Mouse (Mus musculus) midbrain, embryonic 13.5 days (tissue): Measurements from ENCODE around the gene Fras1. TPM values are rescaled to one million over a fixed set of nuclear protein-coding genes. Genes with fewer than 3 reads are reported as not detected.

ENCODE experiments used
- ATAC-seq: fragments of 200-750 bp; cut with Nextera tagmentation; 2 replicates; pipeline ENCODE4 v1.8.0; 2017; ENCODE audit warnings: mild to moderate bottlenecking, moderate TSS enrichment, moderate library complexity
- H3K27ac ChIP-seq: fragments of 300-500 bp; sonication (generic); 2 replicates; pipeline ENCODE4 v1.5.1; 2015; ENCODE audit warnings: inconsistent platforms, mild to moderate bottlenecking, moderate library complexity
- H3K27me3 ChIP-seq: fragments of 300-500 bp; sonication (generic); 2 replicates; pipeline ENCODE4 v1.6.1; 2015; ENCODE audit warnings: mild to moderate bottlenecking, inconsistent platforms
- H3K36me3 ChIP-seq: fragments of 300-500 bp; sonication (generic); 2 replicates; pipeline ENCODE4 v1.6.1; 2015; ENCODE audit warnings: mild to moderate bottlenecking, inconsistent platforms
- H3K4me1 ChIP-seq: fragments of 300-500 bp; sonication (generic); replicated peaks from 2 replicates; pipeline ENCODE4 v1.6.1; 2015; ENCODE audit warnings: inconsistent platforms
- H3K4me2 ChIP-seq: fragments of 300-500 bp; sonication (generic); replicated peaks from 2 replicates; pipeline ENCODE4 v1.6.1; 2015; ENCODE audit warnings: moderate library complexity, mild to moderate bottlenecking, inconsistent platforms
- H3K4me3 ChIP-seq: fragments of 300-500 bp; sonication (generic); replicated peaks from 2 replicates; pipeline ENCODE4 v1.5.1; 2015; ENCODE audit warnings: mild to moderate bottlenecking, inconsistent platforms
- H3K9ac ChIP-seq: fragments of 300-500 bp; sonication (generic); replicated peaks from 2 replicates; pipeline ENCODE4 v1.6.1; 2015; ENCODE audit warnings: mild to moderate bottlenecking, inconsistent platforms
- H3K9me3 ChIP-seq: fragments of 300-500 bp; sonication (generic); 2 replicates; pipeline ENCODE4 v1.6.1; 2016; ENCODE audit warnings: mild to moderate bottlenecking, inconsistent platforms
- WGBS: fragments of 180-500 bp; shearing (Covaris S2); methylation state at CpG from one replicate; pipeline ENCODE4 v1.1.7; 2015; 5-methylcytosine and 5-hydroxymethylcytosine counted together
- polyA plus RNA-seq: library from polyadenylated mRNA; unstranded; fragments of >200 nt; fragmentation: Nextera tagmentation; extraction: Ambion mirVana; gene quantifications from 2 replicates; pipeline ENCODE4 v1.2.1, GENCODE M21; 2015

Gene Fras1
- polyA plus RNA-seq, 1 experiment from 2014 or later: 5.4 TPM

DNA sequence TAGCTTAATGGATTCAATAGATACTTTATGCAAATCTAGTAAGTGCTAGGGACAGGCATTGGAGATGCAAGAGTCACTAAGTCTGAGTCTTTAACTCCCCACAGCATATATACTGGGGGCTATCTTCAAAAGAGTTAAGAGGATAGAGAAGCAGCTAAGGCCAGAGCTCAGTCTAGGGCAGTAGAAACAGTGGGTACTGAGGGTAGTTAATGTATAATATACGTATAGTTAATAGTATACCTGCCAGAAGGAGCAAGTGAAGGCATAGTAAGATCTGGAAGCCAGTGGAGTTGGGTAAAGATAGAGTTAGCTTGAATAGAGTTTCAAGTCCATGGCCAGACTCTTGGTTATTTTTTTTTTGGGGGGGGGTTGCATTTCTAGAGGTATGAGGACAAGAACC, 128.6 kb downstream of the Fras1 start:
- no peak overlapping the region for H3K27ac ChIP-seq
- no peaks in the 10 kb centered on the region for H3K27me3 ChIP-seq
- no peaks in the 10 kb centered on the region for H3K4me1 ChIP-seq
- no peak for ATAC-seq
- no peak overlapping the region for H3K9ac ChIP-seq
- no peak overlapping the region for H3K4me3 ChIP-seq
- H3K36me3 ChIP-seq: no peaks in the 10 kb centered on the region
- H3K9me3 ChIP-seq: no peaks in the 10 kb centered on the region
- WGBS: 94% methylated on average over 1 of the region's 1 CpGs
- H3K4me2 ChIP-seq: no peak overlapping the region

DNA sequence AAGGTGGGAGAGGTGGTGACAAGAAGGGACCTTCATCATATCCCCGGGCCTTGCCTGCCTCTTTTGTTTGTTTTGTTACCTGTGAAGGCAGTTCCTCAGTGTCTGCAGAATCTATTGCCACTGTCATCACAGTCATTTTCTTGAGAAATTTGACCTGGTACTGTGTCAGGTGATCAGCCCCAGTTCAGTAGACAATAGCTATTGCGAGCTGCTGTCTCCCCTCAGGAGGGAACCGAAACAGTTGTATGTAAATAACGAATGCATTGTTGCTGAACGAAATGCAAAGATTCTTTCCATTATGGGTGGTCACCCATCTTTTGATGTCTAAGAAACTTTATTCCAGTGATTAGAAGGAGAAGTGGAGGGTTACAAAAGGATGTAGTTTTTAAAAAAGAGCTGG, 137.2 kb downstream of the Fras1 start:
- Histone ChIP-seq H3K4me1 (peaks cover 4% of the 10 kb centered on the region; the same call in 1 of the 2 replicates), H3K36me3 (no peaks in the 10 kb centered on the region), H3K27me3 (no peaks in the 10 kb centered on the region), H3K9ac (no peak overlapping the region), H3K9me3 (no peaks in the 10 kb centered on the region), H3K4me2 (no peak overlapping the region), H3K4me3 (no peak overlapping the region), H3K27ac (no peak overlapping the region)
- WGBS: 82% methylated on average over 5 of the region's 5 CpGs
- no peak for ATAC-seq

- Histone ChIP-seq H3K27ac (no peak overlapping the region), H3K4me3 (no peak overlapping the region), H3K4me2 (no peak overlapping the region), H3K27me3 (no peaks in the 10 kb centered on the region), H3K9ac (no peak overlapping the region), H3K36me3 (no peaks in the 10 kb centered on the region), H3K9me3 (no peaks in the 10 kb centered on the region), H3K4me1 (peaks cover 4% of the 10 kb centered on the region; the same call in 1 of the 2 replicates)
- 89% methylated on average over 4 of the region's 4 CpGs for WGBS
- ATAC-seq: no peak
Measured at GRCm38 (mm10) chr5:96513327-96513726, 139.6 kb downstream of the Fras1 start.

GRCm38 (mm10) chr5:96515860-96516311, 142.1 kb downstream of the Fras1 start:
- H3K9ac ChIP-seq: no peak overlapping the region
- WGBS: 69% methylated on average over 3 of the region's 3 CpGs
- H3K4me2 ChIP-seq: no peak overlapping the region
- no peaks in the 10 kb centered on the region for H3K27me3 ChIP-seq
- no peak for ATAC-seq
- H3K4me1 ChIP-seq: peaks cover 7% of the 10 kb centered on the region; the same call in 1 of the 2 replicates
- H3K27ac ChIP-seq: no peak overlapping the region
- H3K36me3 ChIP-seq: no peaks in the 10 kb centered on the region
- no peak overlapping the region for H3K4me3 ChIP-seq
- H3K9me3 ChIP-seq: no peaks in the 10 kb centered on the region

GRCm38 (mm10) chr5:96516329-96516728, 142.6 kb downstream of the Fras1 start:
- ATAC-seq: no peak
- Histone ChIP-seq H3K9ac (no peak overlapping the region), H3K27ac (no peak overlapping the region), H3K4me3 (no peak overlapping the region), H3K9me3 (no peaks in the 10 kb centered on the region), H3K4me2 (no peak overlapping the region), H3K36me3 (no peaks in the 10 kb centered on the region), H3K27me3 (no peaks in the 10 kb centered on the region), H3K4me1 (peaks cover 9% of the 10 kb centered on the region; the same call in 1 of the 2 replicates)
- 76% methylated on average over 6 of the region's 6 CpGs for WGBS

GRCm38 (mm10) chr5:96521541-96521940, 147.8 kb downstream of the Fras1 start:
- H3K27ac ChIP-seq: no peak overlapping the region
- ATAC-seq: no peak
- WGBS: 87% methylated on average over 9 of the region's 9 CpGs
- 0 out of 2 replicates have a peak, but pooled peaks cover 6% of the 10 kb centered on the region for H3K4me1 ChIP-seq
- H3K9ac ChIP-seq: no peak overlapping the region
- H3K27me3 ChIP-seq: no peaks in the 10 kb centered on the region
- no peak overlapping the region for H3K4me2 ChIP-seq
- no peak overlapping the region for H3K4me3 ChIP-seq
- H3K36me3 ChIP-seq: no peaks in the 10 kb centered on the region
- H3K9me3 ChIP-seq: no peaks in the 10 kb centered on the region

GRCm38 (mm10) chr5:96522909-96523409, 149.2 kb downstream of the Fras1 start:
- H3K4me3 ChIP-seq: no peak overlapping the region
- 94% methylated on average over 5 of the region's 5 CpGs for WGBS
- H3K27me3 ChIP-seq: no peaks in the 10 kb centered on the region
- H3K4me2 ChIP-seq: no peak overlapping the region
- H3K36me3 ChIP-seq: no peaks in the 10 kb centered on the region
- H3K27ac ChIP-seq: no peak overlapping the region
- ATAC-seq: no peak
- H3K9ac ChIP-seq: no peak overlapping the region
- H3K9me3 ChIP-seq: no peaks in the 10 kb centered on the region
- H3K4me1 ChIP-seq: 0 out of 2 replicates have a peak, but pooled peaks cover 6% of the 10 kb centered on the region

DNA sequence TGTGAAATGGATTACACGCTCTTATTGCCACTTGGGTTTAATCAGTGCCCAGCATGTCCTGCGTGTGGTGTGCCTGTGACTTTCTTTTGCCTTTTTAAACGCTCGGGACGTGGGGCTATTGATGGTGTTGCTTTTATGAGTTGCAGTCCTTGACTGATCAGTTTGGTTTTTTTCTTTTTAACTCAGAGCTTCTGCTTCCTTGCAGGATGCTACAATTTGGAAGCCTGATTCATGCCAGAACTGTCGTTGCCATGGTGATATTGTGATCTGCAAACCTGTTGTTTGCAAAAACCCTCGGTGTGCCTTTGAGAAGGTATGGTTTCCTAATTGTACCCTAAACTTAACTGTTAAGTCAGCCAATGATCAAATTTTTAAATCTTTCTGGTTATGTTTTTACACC, 154.5 kb downstream of the Fras1 start:
- Histone ChIP-seq H3K36me3 (no peaks in the 10 kb centered on the region), H3K27me3 (no peaks in the 10 kb centered on the region), H3K27ac (no peak overlapping the region), H3K4me3 (no peak overlapping the region), H3K9ac (no peak overlapping the region), H3K4me2 (no peak overlapping the region), H3K4me1 (no peaks in the 10 kb centered on the region), H3K9me3 (no peaks in the 10 kb centered on the region)
- no peak for ATAC-seq
- WGBS: 45% methylated on average over 7 of the region's 7 CpGs

DNA sequence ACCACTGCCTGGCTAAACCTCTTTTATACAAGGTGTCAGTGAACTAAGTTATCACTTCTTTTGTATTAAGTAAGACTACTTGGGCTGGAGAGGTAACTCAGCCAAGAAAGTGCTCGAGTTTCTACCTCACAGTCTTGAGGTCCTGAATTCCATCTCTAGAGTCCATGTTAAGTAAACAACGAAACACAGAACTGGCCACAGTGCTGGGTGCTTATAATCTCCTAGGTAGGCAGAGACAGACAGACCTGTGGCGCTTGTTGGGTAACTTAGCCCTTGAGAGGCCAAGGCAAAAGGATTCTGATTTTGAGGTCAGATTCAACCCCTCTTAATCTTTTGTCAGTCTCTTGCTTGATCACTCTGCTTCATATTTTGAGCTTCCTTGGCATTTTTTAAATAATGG, 156.8 kb downstream of the Fras1 start:
- no peak for ATAC-seq
- 82% methylated on average over 3 of the region's 3 CpGs for WGBS
- no peaks in the 10 kb centered on the region for H3K27me3 ChIP-seq

DNA sequence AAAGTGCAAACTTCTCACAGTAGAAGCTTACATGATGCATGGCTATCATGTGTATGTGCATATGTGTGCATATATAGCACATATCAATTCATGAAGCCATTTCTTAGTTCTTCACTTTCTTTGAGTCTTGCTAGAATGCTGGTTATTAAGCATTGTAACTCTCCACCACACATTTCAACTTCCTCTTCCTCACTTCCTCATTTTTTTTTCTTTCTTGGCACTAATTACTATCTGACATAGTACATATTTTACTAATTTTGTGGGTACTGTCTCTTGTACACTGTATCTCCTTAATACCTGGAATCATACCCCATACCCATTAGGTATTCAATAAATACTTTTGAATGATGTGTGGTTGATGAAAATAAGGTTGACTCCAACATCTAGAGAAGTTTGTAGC, 158.2 kb downstream of the Fras1 start:
- Histone ChIP-seq H3K36me3 (no peaks in the 10 kb centered on the region), H3K4me3 (no peak overlapping the region), H3K27me3 (no peaks in the 10 kb centered on the region), H3K27ac (no peak overlapping the region), H3K4me1 (no peaks in the 10 kb centered on the region), H3K9me3 (no peaks in the 10 kb centered on the region), H3K9ac (no peak overlapping the region), H3K4me2 (no peak overlapping the region)
- no peak for ATAC-seq

More for the DNA sequence above, 156.8 kb downstream of the Fras1 start:
- H3K36me3 ChIP-seq: no peaks in the 10 kb centered on the region
- H3K27ac ChIP-seq: no peak overlapping the region
- H3K9ac ChIP-seq: no peak overlapping the region
- no peak overlapping the region for H3K4me2 ChIP-seq
- no peaks in the 10 kb centered on the region for H3K4me1 ChIP-seq
- H3K9me3 ChIP-seq: no peaks in the 10 kb centered on the region
- no peak overlapping the region for H3K4me3 ChIP-seq

GRCm38 (mm10) chr5:96536527-96536926, 162.8 kb downstream of the Fras1 start:
- Histone ChIP-seq H3K4me1 (no peaks in the 10 kb centered on the region), H3K4me2 (no peak overlapping the region), H3K9me3 (no peaks in the 10 kb centered on the region), H3K4me3 (no peak overlapping the region), H3K36me3 (no peaks in the 10 kb centered on the region), H3K9ac (no peak overlapping the region), H3K27ac (no peak overlapping the region), H3K27me3 (no peaks in the 10 kb centered on the region)
- no peak for ATAC-seq
- WGBS: 88% methylated on average over 3 of the region's 3 CpGs

GRCm38 (mm10) chr5:96536937-96537336, 163.2 kb downstream of the Fras1 start:
- H3K4me1 ChIP-seq: no peaks in the 10 kb centered on the region
- H3K4me2 ChIP-seq: no peak overlapping the region
- 93% methylated on average over 7 of the region's 7 CpGs for WGBS
- no peak for ATAC-seq
- H3K9ac ChIP-seq: no peak overlapping the region
- no peaks in the 10 kb centered on the region for H3K9me3 ChIP-seq
- no peaks in the 10 kb centered on the region for H3K27me3 ChIP-seq
- H3K36me3 ChIP-seq: no peaks in the 10 kb centered on the region
- no peak overlapping the region for H3K27ac ChIP-seq
- no peak overlapping the region for H3K4me3 ChIP-seq

DNA sequence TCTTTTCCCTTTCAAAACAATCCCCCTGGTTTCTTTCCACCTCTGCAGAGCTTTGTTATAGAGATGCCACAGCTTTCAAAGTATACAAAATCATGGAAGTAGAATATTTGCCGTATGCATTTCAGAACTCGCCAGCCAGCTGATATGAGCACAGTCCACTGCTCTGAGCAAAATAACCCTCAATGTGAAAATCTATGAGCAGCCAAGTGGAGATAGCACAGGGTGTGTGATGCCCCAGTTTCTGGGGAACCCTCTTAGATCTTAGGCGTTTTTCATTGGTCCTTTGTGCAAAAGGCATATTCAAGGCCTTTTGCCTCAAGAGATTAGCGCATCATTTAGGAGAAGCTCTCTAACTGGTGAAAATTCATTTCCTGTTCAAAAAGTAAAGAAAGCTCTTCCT, 170.4 kb downstream of the Fras1 start:
- no peaks in the 10 kb centered on the region for H3K36me3 ChIP-seq
- no peak overlapping the region for H3K9ac ChIP-seq
- no peaks in the 10 kb centered on the region for H3K9me3 ChIP-seq
- no peak overlapping the region for H3K27ac ChIP-seq
- no peaks in the 10 kb centered on the region for H3K27me3 ChIP-seq
- no peaks in the 10 kb centered on the region for H3K4me1 ChIP-seq
- 88% methylated on average over 4 of the region's 4 CpGs for WGBS
- ATAC-seq: no peak
- no peak overlapping the region for H3K4me2 ChIP-seq
- no peak overlapping the region for H3K4me3 ChIP-seq
